Mouse (Mus musculus) embryonic facial prominence, embryonic 14.5 days (tissue): ENCODE results near the gene Nlrp6. TPM values are rescaled to one million over a fixed set of nuclear protein-coding genes. Genes with fewer than 3 reads are reported as not detected.

Source experiments
- ATAC-seq: fragments of 200-750 bp; cut with Nextera tagmentation; 2 replicates; pipeline ENCODE4 v1.8.0; 2017; ENCODE audit warnings: low read depth, moderate number of reproducible peaks, moderate TSS enrichment
- DNase-seq: peaks from one replicate; pipeline ENCODE4 v3.0.0-alpha.2; 2015; ENCODE audit warnings: low spot score
- H3K27ac ChIP-seq: fragments of 300-500 bp; sonication (generic); replicated peaks from 2 replicates; pipeline ENCODE4 v1.5.1; 2014; ENCODE audit warnings: low read depth, mild to moderate bottlenecking, low read length, moderate library complexity
- H3K27me3 ChIP-seq: fragments of 300-500 bp; sonication (generic); replicated peaks from 2 replicates; pipeline ENCODE4 v1.6.1; 2014; ENCODE audit warnings: low read length; ENCODE audit not compliant: control insufficient read depth, insufficient read depth
- H3K36me3 ChIP-seq: fragments of 300-500 bp; sonication (generic); 2 replicates; pipeline ENCODE4 v1.6.1; 2014; ENCODE audit warnings: low read length, mixed read lengths; ENCODE audit not compliant: control insufficient read depth, insufficient read depth
- H3K4me1 ChIP-seq: fragments of 300-500 bp; sonication (generic); 2 replicates; pipeline ENCODE4 v1.6.1; 2014; ENCODE audit warnings: antibody characterized with exemption, low read length; ENCODE audit not compliant: control insufficient read depth, insufficient read depth
- H3K4me2 ChIP-seq: fragments of 300-500 bp; sonication (generic); 2 replicates; pipeline ENCODE4 v1.6.1; 2014; ENCODE audit warnings: low read depth, mild to moderate bottlenecking, low read length, moderate library complexity, mixed read lengths
- H3K4me3 ChIP-seq: fragments of 300-500 bp; sonication (generic); 2 replicates; pipeline ENCODE4 v1.5.1; 2014; ENCODE audit warnings: low read depth, mild to moderate bottlenecking, low read length
- H3K9ac ChIP-seq: fragments of 300-500 bp; sonication (generic); 2 replicates; pipeline ENCODE4 v1.6.1; 2014; ENCODE audit warnings: low read depth, mild to moderate bottlenecking, low read length, moderate library complexity, mixed read lengths
- H3K9me3 ChIP-seq: fragments of 300-500 bp; sonication (generic); 2 replicates; pipeline ENCODE4 v1.6.1; 2016; ENCODE audit warnings: low read length; ENCODE audit not compliant: control insufficient read depth
- WGBS: fragments of 180-500 bp; shearing (Covaris S2); extraction: QIAGEN DNeasy Blood & Tissue Kit; methylation state at CpG from one replicate; pipeline ENCODE4 v1.1.7; 2014; 5-methylcytosine and 5-hydroxymethylcytosine counted together
- polyA plus RNA-seq: library from polyadenylated mRNA; unstranded; fragments of >200 nt; fragmentation: Nextera tagmentation; extraction: Ambion mirVana; gene quantifications from 2 replicates; pipeline ENCODE4 v1.2.1, GENCODE M21; 2014

Gene Nlrp6
- polyA plus RNA-seq, result 0.19 and 0.42 TPM in 2 replicates

GRCm38 (mm10) chr7:140920418-140921029 is at the start of gene Nlrp6:
TSS of gene Nlrp6 (plus strand) at chr7:140920902.
- Histone ChIP-seq H3K9me3 (no peaks in the 10 kb centered on the region), H3K9ac (no peak within 1 kb of the TSS), H3K27me3 (peaks cover 63% of the 10 kb centered on the region), H3K4me3 (0 out of 2 replicates have a peak within 1 kb of the TSS, but pooled peaks have one; percentile 39), H3K4me1 (peaks cover 9% of the 10 kb centered on the region), H3K4me2 (no peak within 1 kb of the TSS), H3K36me3 (no peaks in the 10 kb centered on the region), H3K27ac (no peak within 1 kb of the TSS)
- DNase-seq, result no peak
- no peak for ATAC-seq
- 69% methylated on average over 8 of the region's 8 CpGs for WGBS

DNA sequence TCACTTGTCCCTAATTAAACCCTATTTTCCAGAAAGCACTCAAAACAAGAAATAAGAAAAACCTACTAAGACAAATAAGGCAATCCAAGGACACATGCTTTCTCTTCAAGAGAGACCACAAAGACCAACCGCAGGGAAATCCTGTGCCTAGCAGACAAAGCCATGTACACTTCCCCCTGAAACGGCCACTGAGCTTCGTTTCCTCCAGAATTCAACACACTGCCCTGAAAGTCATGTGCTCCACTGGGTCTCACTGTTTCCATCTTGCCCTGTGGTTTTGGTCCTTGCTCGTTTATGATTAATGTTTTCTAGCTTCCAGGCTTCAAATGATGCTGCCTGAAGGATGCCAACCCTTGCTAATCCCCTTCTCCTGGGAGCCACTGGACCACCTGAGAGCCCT is 46.5 kb upstream of the Nlrp6 start:
- ATAC-seq (no peak), DNase-seq (no peak)
- WGBS, result 96% methylated on average over 4 of the region's 4 CpGs

GRCm38 (mm10) chr7:140877364-140877763 is 43.3 kb upstream of the Nlrp6 start:
- Histone ChIP-seq H3K4me3 (no peak overlapping the region), H3K9ac (0 out of 2 replicates have a peak overlapping the region, but pooled peaks have one; percentile 14), H3K4me2 (no peak overlapping the region), H3K4me1 (peaks cover 3% of the 10 kb centered on the region; the same call in 1 of the 2 replicates), H3K27me3 (no peaks in the 10 kb centered on the region), H3K27ac (no peak overlapping the region), H3K36me3 (peaks cover 26% of the 10 kb centered on the region), H3K9me3 (no peaks in the 10 kb centered on the region)
- no peak for ATAC-seq
- 72% methylated on average over 6 of the region's 6 CpGs for WGBS
- no peak for DNase-seq

More for the DNA sequence above, 46.5 kb upstream of the Nlrp6 start:
- Histone ChIP-seq H3K4me2 (no peak overlapping the region), H3K27me3 (no peaks in the 10 kb centered on the region), H3K9me3 (no peaks in the 10 kb centered on the region), H3K4me3 (no peak overlapping the region), H3K27ac (no peak overlapping the region), H3K4me1 (no peaks in the 10 kb centered on the region), H3K36me3 (peaks cover 26% of the 10 kb centered on the region), H3K9ac (no peak overlapping the region)

DNA sequence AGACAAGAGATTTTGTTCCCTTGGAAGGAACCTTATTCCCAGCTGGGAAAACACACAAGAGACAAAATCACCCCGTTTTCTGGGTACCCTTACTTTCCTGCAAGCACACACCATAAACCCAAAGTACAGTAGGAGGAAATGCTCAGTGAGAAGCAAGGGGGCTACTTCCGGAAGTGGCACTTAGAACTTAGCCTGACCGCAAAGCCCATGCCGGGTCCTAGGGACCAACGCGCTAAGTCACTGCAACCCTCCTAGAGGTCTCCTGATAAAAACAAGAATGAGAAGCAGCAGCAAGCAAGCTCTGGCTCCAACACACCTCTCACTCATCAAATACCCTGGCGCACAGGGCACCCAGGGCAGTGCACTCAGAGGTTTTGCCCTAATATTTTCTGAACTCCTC is 41.3 kb upstream of the Nlrp6 start:
- DNase-seq (no peak), ATAC-seq (no peak)
- Histone ChIP-seq H3K9ac (no peak overlapping the region), H3K4me3 (no peak overlapping the region), H3K27me3 (no peaks in the 10 kb centered on the region), H3K36me3 (peaks cover 31% of the 10 kb centered on the region), H3K9me3 (no peaks in the 10 kb centered on the region), H3K4me2 (no peak overlapping the region), H3K27ac (no peak overlapping the region), H3K4me1 (peaks cover 8% of the 10 kb centered on the region)
- whole genome bisulfite sequencing, result 86% methylated on average over 7 of the region's 7 CpGs

GRCm38 (mm10) chr7:140880419-140880818 is 40.3 kb upstream of the Nlrp6 start:
- Histone ChIP-seq H3K36me3 (peaks cover 27% of the 10 kb centered on the region; the same call in 1 of the 2 replicates), H3K9ac (0 out of 2 replicates have a peak overlapping the region, but pooled peaks have one; percentile 78), H3K4me2 (peak overlapping the region; percentile 73; the same call in 1 of the 2 replicates), H3K27ac (no peak overlapping the region), H3K27me3 (no peaks in the 10 kb centered on the region), H3K4me3 (no peak overlapping the region), H3K4me1 (peaks cover 8% of the 10 kb centered on the region), H3K9me3 (no peaks in the 10 kb centered on the region)
- ATAC-seq (no peak), DNase-seq (no peak)
- WGBS, result 73% methylated on average over 3 of the region's 3 CpGs

GRCm38 (mm10) chr7:140880865-140881515 is 39.7 kb upstream of the Nlrp6 start:
- no peak for DNase-seq
- Histone ChIP-seq H3K27me3 (no peaks in the 10 kb centered on the region), H3K9ac (peak overlapping the region; percentile 78), H3K36me3 (peaks cover 28% of the 10 kb centered on the region; the same call in 1 of the 2 replicates), H3K4me1 (peaks cover 8% of the 10 kb centered on the region), H3K27ac (peak overlapping the region; percentile 91; the same call in 1 of the 2 replicates), H3K9me3 (no peaks in the 10 kb centered on the region), H3K4me3 (peak overlapping the region; percentile 60), H3K4me2 (peak overlapping the region; percentile 73)
- 13% methylated on average over 8 of the region's 8 CpGs for WGBS
- no peak for ATAC-seq

DNA sequence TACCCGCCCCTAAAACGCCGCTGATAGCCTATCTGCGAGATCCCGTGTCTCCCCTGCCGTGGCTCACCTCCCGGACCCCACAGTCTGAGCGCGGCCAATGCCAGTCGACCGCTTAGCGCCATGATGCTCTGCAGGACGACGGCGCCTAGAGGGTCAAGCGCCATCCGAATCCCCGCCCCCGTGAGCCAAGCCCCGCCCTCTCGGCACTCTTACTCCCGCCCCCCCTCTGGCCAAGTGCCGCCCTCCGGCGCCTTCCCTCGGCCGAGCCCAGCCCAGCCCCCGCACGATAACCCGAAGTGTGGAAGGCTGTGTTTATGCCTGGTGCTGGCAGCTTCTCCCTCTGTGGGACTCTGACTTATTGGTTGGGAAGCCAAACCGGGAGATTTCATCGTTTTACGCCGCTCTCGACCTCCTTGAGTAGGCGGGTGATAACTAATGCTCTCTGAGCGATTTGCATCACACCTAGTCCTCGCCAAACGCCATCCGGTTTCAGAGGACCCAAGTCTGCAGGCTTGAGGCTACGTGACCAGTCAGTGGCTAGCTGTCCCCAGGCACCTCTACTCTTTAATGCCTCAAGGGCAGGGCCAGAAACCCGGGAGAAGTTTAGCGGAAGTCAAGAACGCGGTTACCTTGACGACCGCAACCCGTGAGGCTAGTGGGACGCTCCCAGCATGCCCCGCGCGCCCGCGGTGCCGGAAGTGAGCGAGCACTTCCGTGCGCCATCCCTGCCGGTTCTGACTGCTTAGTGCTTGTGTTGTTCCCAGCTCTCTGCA is 38.8 kb upstream of the Nlrp6 start, which contains the start of the genes Psmd13 and Sirt3:
TSS of gene Psmd13 (plus strand) at position 273 of the 773 bp plus-strand sequence.
TSS of gene Sirt3 (minus strand) at position 614 of the 773 bp plus-strand sequence.
- WGBS, result under 1% methylated on average over 42 of the region's 59 CpGs
- ATAC-seq, result peak; percentile 97
- peak within 1 kb of the TSS; percentile 78 for H3K9ac ChIP-seq
- no peaks in the 10 kb centered on the region for H3K27me3 ChIP-seq
- peak within 1 kb of the TSS; percentile 91 for H3K27ac ChIP-seq
- no peaks in the 10 kb centered on the region for H3K9me3 ChIP-seq
- H3K4me3 ChIP-seq, result peak within 1 kb of the TSS; percentile 60
- peak; percentile 97 for DNase-seq
- peaks cover 27% of the 10 kb centered on the region for H3K36me3 ChIP-seq
- peak within 1 kb of the TSS; percentile 73 for H3K4me2 ChIP-seq
- H3K4me1 ChIP-seq, result peaks cover 8% of the 10 kb centered on the region

GRCm38 (mm10) chr7:140882469-140882803 is 38.3 kb upstream of the Nlrp6 start:
- H3K27me3 ChIP-seq, result no peaks in the 10 kb centered on the region
- peaks cover 8% of the 10 kb centered on the region for H3K4me1 ChIP-seq
- peak overlapping the region; percentile 73 for H3K4me2 ChIP-seq
- no peaks in the 10 kb centered on the region for H3K9me3 ChIP-seq
- H3K27ac ChIP-seq, result peak overlapping the region; percentile 91; the same call in 1 of the 2 replicates
- WGBS, result 1% methylated on average over 12 of the region's 12 CpGs
- no peak for DNase-seq
- H3K36me3 ChIP-seq, result peaks cover 27% of the 10 kb centered on the region
- H3K4me3 ChIP-seq, result peak overlapping the region; percentile 60
- peak overlapping the region; percentile 78 for H3K9ac ChIP-seq
- ATAC-seq, result peak; percentile 47
